Mouse (Mus musculus): ENCODE data around the gene Ptma. TPM values are rescaled to one million over a fixed set of nuclear protein-coding genes. Genes with fewer than 3 reads are reported as not detected.

Gene Ptma
- polyA plus RNA-seq, 1 experiment, result 749 TPM

- no peak overlapping the region for H3K27ac ChIP-seq (ENCODE audit: insufficient read depth, low read depth, low read length)
- WGBS, result 93% methylated on average over 4 of the region's 4 CpGs
- H3K4me1 ChIP-seq (ENCODE audit: control insufficient read depth, insufficient read depth, insufficient read length, low read length), result peaks cover 43% of the 10 kb centered on the region
- no peak overlapping the region for H3K4me3 ChIP-seq (ENCODE audit: low read depth, low read length)
- no peaks in the 10 kb centered on the region for H3K36me3 ChIP-seq (ENCODE audit: control insufficient read depth, insufficient read depth, low read length)
- no peaks in the 10 kb centered on the region for H3K27me3 ChIP-seq (ENCODE audit: control insufficient read depth, insufficient read depth, low read length)
- no peak for TF ChIP-seq CTCF (IDR thresholded peaks at IDR 0.05; ENCODE audit: extremely low read depth, insufficient read length, insufficient replicate concordance, low read depth, low read length)
Measured at GRCm38 (mm10) chr1:86496340-86496739, 30.2 kb upstream of the Ptma start.

GRCm38 (mm10) chr1:86497361-86497760, 29.2 kb upstream of the Ptma start:
- no peaks in the 10 kb centered on the region for H3K36me3 ChIP-seq (ENCODE audit: control insufficient read depth, insufficient read depth, low read length)
- peaks cover 37% of the 10 kb centered on the region for H3K4me1 ChIP-seq (ENCODE audit: control insufficient read depth, insufficient read depth, insufficient read length, low read length)
- H3K4me3 ChIP-seq (ENCODE audit: low read depth, low read length), result no peak overlapping the region
- 28% methylated on average over 5 of the region's 5 CpGs for WGBS
- H3K27me3 ChIP-seq (ENCODE audit: control insufficient read depth, insufficient read depth, low read length), result no peaks in the 10 kb centered on the region
- H3K27ac ChIP-seq (ENCODE audit: insufficient read depth, low read depth, low read length), result peak overlapping the region; percentile 69
- TF ChIP-seq POLR2A (IDR thresholded peaks at IDR 0.05; ENCODE audit: low read depth, low read length) (no peak), CTCF (IDR thresholded peaks at IDR 0.05; ENCODE audit: extremely low read depth, insufficient read length, insufficient replicate concordance, low read depth, low read length) (no peak)

DNA sequence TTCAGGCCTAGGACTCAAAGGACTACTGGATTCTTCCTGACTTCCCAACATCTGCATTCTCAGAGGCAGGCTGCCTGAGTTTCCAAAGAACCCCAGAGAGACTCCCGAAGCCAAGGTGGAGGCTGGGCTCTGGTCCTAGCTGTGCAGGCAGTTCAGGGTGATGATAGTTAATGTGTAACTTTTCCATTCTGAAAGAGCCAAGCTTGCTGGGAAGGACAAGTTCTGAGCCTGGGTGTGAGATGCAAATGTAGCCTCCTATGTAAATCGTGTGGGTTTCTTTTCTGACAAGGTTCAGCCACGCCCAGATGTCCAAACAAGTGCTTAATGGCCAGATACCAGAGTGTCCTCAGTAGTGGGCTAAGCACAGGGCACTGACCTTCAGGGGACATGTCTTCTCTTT, 28.5 kb upstream of the Ptma start:
- no peak overlapping the region for H3K4me3 ChIP-seq (ENCODE audit: low read depth, low read length)
- H3K27ac ChIP-seq (ENCODE audit: insufficient read depth, low read depth, low read length), result peak overlapping the region; percentile 69
- H3K36me3 ChIP-seq (ENCODE audit: control insufficient read depth, insufficient read depth, low read length), result no peaks in the 10 kb centered on the region
- WGBS, result 17% methylated on average over 3 of the region's 3 CpGs
- H3K4me1 ChIP-seq (ENCODE audit: control insufficient read depth, insufficient read depth, insufficient read length, low read length), result peaks cover 37% of the 10 kb centered on the region
- no peaks in the 10 kb centered on the region for H3K27me3 ChIP-seq (ENCODE audit: control insufficient read depth, insufficient read depth, low read length)
- TF ChIP-seq POLR2A (IDR thresholded peaks at IDR 0.05; ENCODE audit: low read depth, low read length), result no peak
- no peak; the same call in 1 of the 2 replicates for TF ChIP-seq CTCF (IDR thresholded peaks at IDR 0.05; ENCODE audit: extremely low read depth, insufficient read length, insufficient replicate concordance, low read depth, low read length)

- H3K4me1 ChIP-seq (ENCODE audit: control insufficient read depth, insufficient read depth, insufficient read length, low read length), result peaks cover 43% of the 10 kb centered on the region
- 29% methylated on average over 1 of the region's 1 CpGs for WGBS
Measured at GRCm38 (mm10) chr1:86498611-86499010, 27.9 kb upstream of the Ptma start.

DNA sequence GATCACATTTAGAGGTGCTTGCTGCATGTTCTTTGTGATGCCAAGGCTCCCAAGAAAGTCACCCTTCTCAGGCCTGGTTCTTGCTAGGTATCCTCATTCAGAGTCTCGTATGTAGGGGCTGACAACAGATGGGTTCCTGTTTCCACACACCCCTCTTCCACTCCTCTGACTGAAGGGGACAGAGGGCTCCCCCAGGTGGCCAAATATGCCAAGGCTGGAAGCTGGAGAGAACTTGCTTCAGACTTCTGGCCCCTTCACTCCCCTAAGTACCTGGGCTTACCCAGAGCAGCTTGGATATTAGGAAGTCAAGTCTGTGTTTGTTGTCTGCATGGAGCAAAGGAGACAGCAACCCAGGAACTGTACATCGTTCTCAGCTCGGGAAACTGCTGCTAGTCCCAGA, 26.6 kb upstream of the Ptma start:
- WGBS, result 31% methylated on average over 3 of the region's 3 CpGs
- Histone ChIP-seq H3K4me3 (ENCODE audit: low read depth, low read length) (no peak overlapping the region), H3K36me3 (ENCODE audit: control insufficient read depth, insufficient read depth, low read length) (no peaks in the 10 kb centered on the region), H3K27me3 (ENCODE audit: control insufficient read depth, insufficient read depth, low read length) (no peaks in the 10 kb centered on the region), H3K4me1 (ENCODE audit: control insufficient read depth, insufficient read depth, insufficient read length, low read length) (peaks cover 49% of the 10 kb centered on the region), H3K27ac (ENCODE audit: insufficient read depth, low read depth, low read length) (no peak overlapping the region)
- peak; percentile 73; the same call in 1 of the 2 replicates for TF ChIP-seq CTCF (IDR thresholded peaks at IDR 0.05; ENCODE audit: extremely low read depth, insufficient read length, insufficient replicate concordance, low read depth, low read length)
- no peak for TF ChIP-seq POLR2A (IDR thresholded peaks at IDR 0.05; ENCODE audit: low read depth, low read length)

More at GRCm38 (mm10) chr1:86498611-86499010, 27.9 kb upstream of the Ptma start:
- TF ChIP-seq POLR2A (IDR thresholded peaks at IDR 0.05; ENCODE audit: low read depth, low read length) (no peak), CTCF (IDR thresholded peaks at IDR 0.05; ENCODE audit: extremely low read depth, insufficient read length, insufficient replicate concordance, low read depth, low read length) (no peak)
- H3K27me3 ChIP-seq (ENCODE audit: control insufficient read depth, insufficient read depth, low read length), result no peaks in the 10 kb centered on the region
- H3K27ac ChIP-seq (ENCODE audit: insufficient read depth, low read depth, low read length), result peak overlapping the region; percentile 44
- H3K4me3 ChIP-seq (ENCODE audit: low read depth, low read length), result no peak overlapping the region
- H3K36me3 ChIP-seq (ENCODE audit: control insufficient read depth, insufficient read depth, low read length), result no peaks in the 10 kb centered on the region

GRCm38 (mm10) chr1:86500681-86501080, 25.8 kb upstream of the Ptma start:
- Histone ChIP-seq H3K4me3 (ENCODE audit: low read depth, low read length) (no peak overlapping the region), H3K36me3 (ENCODE audit: control insufficient read depth, insufficient read depth, low read length) (no peaks in the 10 kb centered on the region), H3K27ac (ENCODE audit: insufficient read depth, low read depth, low read length) (no peak overlapping the region), H3K4me1 (ENCODE audit: control insufficient read depth, insufficient read depth, insufficient read length, low read length) (peaks cover 57% of the 10 kb centered on the region), H3K27me3 (ENCODE audit: control insufficient read depth, insufficient read depth, low read length) (no peaks in the 10 kb centered on the region)
- WGBS, result 43% methylated on average over 4 of the region's 4 CpGs
- TF ChIP-seq POLR2A (IDR thresholded peaks at IDR 0.05; ENCODE audit: low read depth, low read length), result no peak
- no peak for TF ChIP-seq CTCF (IDR thresholded peaks at IDR 0.05; ENCODE audit: extremely low read depth, insufficient read length, insufficient replicate concordance, low read depth, low read length)

GRCm38 (mm10) chr1:86501114-86501532, 25.4 kb upstream of the Ptma start:
- TF ChIP-seq POLR2A (IDR thresholded peaks at IDR 0.05; ENCODE audit: low read depth, low read length) (no peak), CTCF (IDR thresholded peaks at IDR 0.05; ENCODE audit: extremely low read depth, insufficient read length, insufficient replicate concordance, low read depth, low read length) (peak; percentile 84; the same call in 1 of the 2 replicates)
- Histone ChIP-seq H3K27ac (ENCODE audit: insufficient read depth, low read depth, low read length) (peak overlapping the region; percentile 44), H3K27me3 (ENCODE audit: control insufficient read depth, insufficient read depth, low read length) (no peaks in the 10 kb centered on the region), H3K36me3 (ENCODE audit: control insufficient read depth, insufficient read depth, low read length) (no peaks in the 10 kb centered on the region), H3K4me1 (ENCODE audit: control insufficient read depth, insufficient read depth, insufficient read length, low read length) (peaks cover 57% of the 10 kb centered on the region), H3K4me3 (ENCODE audit: low read depth, low read length) (no peak overlapping the region)
- WGBS, result 11% methylated on average over 6 of the region's 6 CpGs

Measured in small intestine, adult 2 months (tissue).